Mouse (Mus musculus) E14TG2a.4 (cell line): Measurements from ENCODE around the gene Prf1.

Source experiments
- H3K27me3 ChIP-seq: 2 replicates; pipeline ENCODE4 v1.6.1; 2014; ENCODE audit warnings: low read length, control low read depth; ENCODE audit not compliant: insufficient read depth
- H3K36me3 ChIP-seq: 2 replicates; pipeline ENCODE4 v1.6.1; 2014; ENCODE audit warnings: low read length, control low read depth; ENCODE audit not compliant: insufficient read depth
- H3K4me1 ChIP-seq: replicated peaks from 2 replicates; pipeline ENCODE4 v1.6.1; 2014; ENCODE audit warnings: low read depth, low read length, control low read depth
- H3K4me3 ChIP-seq: replicated peaks from 2 replicates; pipeline ENCODE4 v1.5.1; 2014; ENCODE audit warnings: mild to moderate bottlenecking, low read length
- H3K9me3 ChIP-seq: 2 replicates; pipeline ENCODE4 v1.6.1; 2014; ENCODE audit warnings: low read length, control low read depth
- CTCF ChIP-seq: conservative IDR thresholded peaks from 2 replicates; pipeline ENCODE4 v1.5.1; 2014; ENCODE audit warnings: low read length
- NANOG ChIP-seq: IDR thresholded peaks from 2 replicates; pipeline ENCODE4 v1.6.1; 2014; ENCODE audit warnings: borderline replicate concordance, low read length, mixed read lengths
- POU5F1 ChIP-seq: IDR thresholded peaks from 2 replicates; pipeline ENCODE4 v1.6.1; 2014; ENCODE audit warnings: low read length, borderline replicate concordance

Gene Prf1

GRCm38 (mm10) chr10:61263606-61264005 lies 34.0 kb upstream of the Prf1 start:
- H3K27me3 ChIP-seq = no peaks in the 10 kb centered on the region
- peaks cover 30% of the 10 kb centered on the region for H3K4me1 ChIP-seq
- H3K4me3 ChIP-seq = no peak overlapping the region
- peaks cover 33% of the 10 kb centered on the region for H3K36me3 ChIP-seq
- peaks cover 14% of the 10 kb centered on the region for H3K9me3 ChIP-seq
- TF ChIP-seq CTCF = no peak
- TF ChIP-seq POU5F1 = no peak
- TF ChIP-seq NANOG = no peak

DNA sequence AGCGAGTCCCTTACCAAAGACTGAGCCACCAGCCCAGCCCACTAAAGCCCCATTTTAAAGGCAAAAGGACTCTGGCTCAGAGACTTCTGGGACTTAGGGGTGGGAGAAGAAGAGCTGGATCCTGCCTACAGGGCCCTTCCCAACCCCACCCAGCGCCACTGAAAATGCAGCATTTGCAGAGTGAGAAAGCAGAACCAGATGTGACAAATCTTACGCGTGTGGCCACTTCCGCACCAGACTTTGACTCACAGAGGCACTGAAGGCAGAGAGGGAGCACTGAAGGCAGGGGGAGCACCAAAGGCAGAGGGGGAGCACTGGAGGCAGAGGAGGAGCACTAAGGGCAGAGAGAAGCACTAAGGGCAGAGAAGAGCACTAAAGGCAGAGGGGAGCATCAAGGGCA lies 30.3 kb upstream of the Prf1 start:
- H3K36me3 ChIP-seq = peaks cover 54% of the 10 kb centered on the region
- H3K27me3 ChIP-seq = peaks cover 3% of the 10 kb centered on the region
- H3K4me3 ChIP-seq = no peak overlapping the region
- TF ChIP-seq CTCF = no peak
- H3K4me1 ChIP-seq = peaks cover 33% of the 10 kb centered on the region
- peaks cover 14% of the 10 kb centered on the region for H3K9me3 ChIP-seq

GRCm38 (mm10) chr10:61272089-61272626 lies 25.5 kb upstream of the Prf1 start:
- TF ChIP-seq POU5F1 (no peak), CTCF (no peak), NANOG (no peak)
- Histone ChIP-seq H3K27me3 (peaks cover 22% of the 10 kb centered on the region), H3K4me3 (peak overlapping the region; percentile 90), H3K4me1 (peaks cover 64% of the 10 kb centered on the region), H3K9me3 (no peaks in the 10 kb centered on the region), H3K36me3 (peaks cover 34% of the 10 kb centered on the region)

DNA sequence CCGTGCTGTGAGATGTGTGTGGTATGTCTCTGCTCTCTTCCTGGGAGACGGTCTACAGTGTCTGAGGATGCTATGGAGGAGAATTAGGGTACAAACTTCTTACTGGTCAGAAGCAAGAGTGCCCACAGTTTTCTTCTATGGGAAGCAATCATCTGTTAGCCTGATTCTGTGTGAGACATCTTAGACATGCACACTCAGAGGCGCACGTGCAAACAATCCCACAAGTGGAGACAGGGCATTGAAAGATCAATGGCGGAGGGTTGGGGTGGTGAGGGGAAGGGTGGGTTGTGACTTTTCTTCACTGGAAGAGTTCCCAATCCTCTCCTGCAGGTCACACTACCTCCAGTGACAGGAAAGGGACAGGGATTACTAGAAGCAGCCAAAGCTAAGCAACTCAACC lies 25.0 kb upstream of the Prf1 start:
- H3K9me3 ChIP-seq = no peaks in the 10 kb centered on the region
- peaks cover 64% of the 10 kb centered on the region for H3K4me1 ChIP-seq
- TF ChIP-seq POU5F1 (no peak), NANOG (no peak), CTCF (no peak)
- H3K27me3 ChIP-seq = peaks cover 22% of the 10 kb centered on the region
- peak overlapping the region; percentile 90 for H3K4me3 ChIP-seq
- H3K36me3 ChIP-seq = peaks cover 30% of the 10 kb centered on the region

GRCm38 (mm10) chr10:61273081-61273843 lies 24.4 kb upstream of the Prf1 start, which contains the start of gene Adamts14:
Gene Adamts14 (minus strand): TSS chr10:61273438.
- Histone ChIP-seq H3K27me3 (peaks cover 27% of the 10 kb centered on the region), H3K36me3 (peaks cover 24% of the 10 kb centered on the region), H3K4me1 (peaks cover 69% of the 10 kb centered on the region), H3K4me3 (peak within 1 kb of the TSS; percentile 90), H3K9me3 (no peaks in the 10 kb centered on the region)
- TF ChIP-seq CTCF = no peak
- TF ChIP-seq NANOG = no peak
- no peak for TF ChIP-seq POU5F1

DNA sequence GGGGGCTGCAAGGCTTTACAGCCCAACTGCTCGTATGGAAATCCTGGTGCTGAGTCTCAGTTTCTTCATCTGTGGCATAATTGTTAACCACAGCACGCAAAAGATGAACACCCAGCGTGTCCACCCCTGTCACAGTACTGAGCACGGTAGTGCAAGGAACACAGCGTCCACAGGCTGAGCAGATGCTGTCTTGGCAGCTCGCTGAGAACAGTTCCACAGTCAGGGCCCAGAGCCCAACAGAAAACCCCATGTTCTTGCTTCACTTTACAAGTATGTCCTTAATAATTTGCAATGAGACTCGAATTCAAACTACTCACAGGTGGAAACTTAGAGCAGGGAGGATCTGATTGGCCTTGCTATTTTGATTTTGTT lies 23.8 kb upstream of the Prf1 start:
- H3K4me3 ChIP-seq = peak overlapping the region; percentile 90
- peaks cover 18% of the 10 kb centered on the region for H3K36me3 ChIP-seq
- TF ChIP-seq POU5F1 (no peak), NANOG (no peak), CTCF (no peak)
- H3K9me3 ChIP-seq = no peaks in the 10 kb centered on the region
- H3K27me3 ChIP-seq = peaks cover 27% of the 10 kb centered on the region
- H3K4me1 ChIP-seq = peaks cover 75% of the 10 kb centered on the region

DNA sequence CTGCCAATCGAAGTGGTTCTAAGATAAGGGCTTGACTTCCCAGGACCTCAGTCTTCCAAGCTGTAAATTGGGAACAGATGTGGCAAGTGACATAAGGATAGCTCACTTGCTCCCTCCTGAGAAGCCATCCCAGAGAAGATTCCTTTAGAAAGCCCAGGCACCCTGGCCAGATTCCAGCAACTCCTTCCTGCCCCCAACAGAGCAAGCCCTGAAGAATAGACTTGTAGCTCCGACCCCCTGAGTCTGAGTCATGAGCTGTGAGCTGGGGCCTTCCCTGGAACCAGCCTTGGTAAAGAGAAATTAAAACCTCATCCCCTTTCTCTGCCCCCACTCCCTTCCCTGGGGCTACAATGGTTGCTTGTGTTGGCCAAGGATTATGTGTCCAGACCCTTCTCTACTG lies 23.1 kb upstream of the Prf1 start:
- H3K4me3 ChIP-seq = no peak overlapping the region
- peaks cover 27% of the 10 kb centered on the region for H3K27me3 ChIP-seq
- TF ChIP-seq CTCF = no peak
- no peak for TF ChIP-seq POU5F1
- TF ChIP-seq NANOG = no peak
- H3K9me3 ChIP-seq = no peaks in the 10 kb centered on the region
- peaks cover 72% of the 10 kb centered on the region for H3K4me1 ChIP-seq
- peaks cover 14% of the 10 kb centered on the region for H3K36me3 ChIP-seq

DNA sequence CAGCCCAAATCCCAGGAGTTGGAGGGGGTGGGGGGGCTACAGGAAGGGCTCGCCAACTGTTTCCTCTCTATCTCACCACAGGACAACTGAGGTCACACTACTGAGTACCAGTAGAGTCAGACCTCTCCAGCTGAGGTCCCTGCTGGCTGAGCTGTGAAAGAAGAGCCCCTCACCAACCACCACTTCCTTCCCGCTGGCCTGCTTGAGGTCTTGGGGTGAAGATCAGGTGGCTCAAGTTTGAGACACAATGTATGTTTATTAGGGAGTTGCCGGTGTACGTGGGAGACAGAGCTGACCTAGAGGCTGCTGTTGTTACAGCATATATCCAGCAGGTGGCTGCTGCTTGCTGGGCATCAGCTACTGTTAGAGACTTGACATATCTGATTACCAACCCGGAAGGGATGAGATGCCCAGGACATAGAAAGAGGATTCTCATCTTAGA lies 21.9 kb upstream of the Prf1 start:
- Histone ChIP-seq H3K27me3 (peaks cover 27% of the 10 kb centered on the region), H3K9me3 (no peaks in the 10 kb centered on the region), H3K36me3 (peaks cover 4% of the 10 kb centered on the region; the same call in 1 of the 2 replicates), H3K4me3 (peak overlapping the region; percentile 45), H3K4me1 (peaks cover 64% of the 10 kb centered on the region)
- TF ChIP-seq NANOG (no peak), POU5F1 (no peak), CTCF (peak; percentile 80)
